Mouse (Mus musculus): Measurements from ENCODE around the gene Igfl3.

Gene Igfl3

DNA sequence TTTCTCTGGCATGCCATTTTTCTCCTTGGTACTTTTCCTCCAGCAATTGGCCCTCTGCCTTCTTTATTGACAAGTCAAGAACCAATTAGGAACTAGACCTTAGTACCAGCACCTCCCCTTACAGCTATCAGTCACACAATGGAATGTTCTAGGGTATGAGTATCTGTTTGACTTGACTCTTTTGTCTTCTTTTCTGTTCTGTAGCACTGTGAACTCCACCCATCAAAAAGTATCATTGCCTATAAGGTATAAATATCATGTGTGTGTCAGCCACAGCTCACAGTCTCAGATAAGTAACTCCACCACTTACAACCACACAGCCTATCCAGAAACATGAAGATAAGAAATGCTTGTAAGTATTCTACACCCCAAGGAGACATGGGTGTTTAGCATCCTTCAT, at the start of gene Igfl3:
TSS of gene Igfl3 (plus strand) at position 301 of the 400 bp plus-strand sequence.
- no peak for DNase-seq

DNA sequence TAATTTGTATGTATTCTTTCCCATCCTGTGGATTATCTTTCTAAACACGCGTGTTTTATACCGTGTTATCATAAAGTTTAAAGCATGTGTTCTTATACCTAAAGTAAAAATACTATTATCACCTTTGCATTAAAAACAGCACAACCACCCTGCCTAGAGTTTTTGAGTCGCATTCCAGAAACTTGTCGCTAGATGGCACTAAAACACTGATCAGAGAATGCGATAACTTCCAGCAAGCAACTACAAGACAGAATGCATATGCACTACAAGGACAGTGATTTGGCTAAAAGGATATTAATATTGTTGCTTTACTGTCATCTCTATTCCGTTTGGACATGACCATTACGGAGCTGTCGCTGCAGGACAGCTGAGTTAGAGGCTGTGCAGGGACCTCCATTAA, 34.6 kb downstream of the Igfl3 start:
- DNase-seq, result peak; percentile 14

- no peak for DNase-seq
Measured at GRCm38 (mm10) chr7:18214699-18215098, 38.4 kb downstream of the Igfl3 start.
